Mouse (Mus musculus): Measurements from ENCODE around the gene 1700037H04Rik. TPM values are rescaled to one million over a fixed set of nuclear protein-coding genes. Genes with fewer than 3 reads are reported as not detected.
A peak's percentile ranks its signal among the peaks of the same experiment; 100 is the strongest.

Gene 1700037H04Rik
- polyA plus RNA-seq, 1 experiment from 2014 or later = 98.6 TPM

DNA sequence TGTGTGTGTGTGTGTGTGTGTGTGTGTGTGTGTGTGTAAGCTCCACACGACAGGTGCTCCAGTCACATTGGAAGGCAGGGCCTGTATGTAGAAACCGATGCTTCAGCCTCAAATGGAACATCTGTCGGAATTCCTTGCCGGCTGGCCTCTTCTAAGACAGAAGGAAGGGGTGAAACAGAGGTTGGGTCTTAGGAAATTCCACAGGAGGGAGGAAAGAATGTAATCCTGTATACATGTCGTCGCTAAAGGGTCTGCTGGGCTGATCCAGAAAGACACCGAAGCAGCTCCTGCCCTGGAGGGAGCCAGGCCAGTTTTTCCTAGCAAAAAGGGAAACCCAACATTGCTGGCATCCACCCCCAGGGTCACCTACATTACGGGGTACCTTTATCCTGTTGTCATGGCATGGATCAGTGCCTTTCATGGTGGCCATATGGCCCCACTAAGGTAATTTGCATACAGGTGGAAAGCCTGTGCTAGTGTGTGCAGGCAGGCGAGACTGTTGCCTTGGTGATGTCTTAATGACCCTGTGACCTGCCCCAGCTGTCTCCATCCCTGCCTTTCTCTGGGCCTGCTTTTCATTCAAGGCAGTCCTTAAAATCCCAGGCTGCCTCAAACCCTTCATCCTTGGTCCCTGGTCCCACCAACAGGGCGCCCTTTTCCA is 30.6 kb upstream of the 1700037H04Rik start:
- Histone ChIP-seq H3K4me1 (replicated peaks) (peaks cover 17% of the 10 kb centered on the region), H3K4me2 (replicated peaks) (no peak overlapping the region), H3K9ac (no peak overlapping the region), H3K9me3 (no peaks in the 10 kb centered on the region), H3K27ac (peak overlapping the region; percentile 55), H3K36me3 (peaks cover 26% of the 10 kb centered on the region), H3K27me3 (replicated peaks) (no peaks in the 10 kb centered on the region), H3K4me3 (replicated peaks) (no peak overlapping the region)
- WGBS = 35% methylated on average over 10 of the region's 10 CpGs
- ATAC-seq = no peak

DNA sequence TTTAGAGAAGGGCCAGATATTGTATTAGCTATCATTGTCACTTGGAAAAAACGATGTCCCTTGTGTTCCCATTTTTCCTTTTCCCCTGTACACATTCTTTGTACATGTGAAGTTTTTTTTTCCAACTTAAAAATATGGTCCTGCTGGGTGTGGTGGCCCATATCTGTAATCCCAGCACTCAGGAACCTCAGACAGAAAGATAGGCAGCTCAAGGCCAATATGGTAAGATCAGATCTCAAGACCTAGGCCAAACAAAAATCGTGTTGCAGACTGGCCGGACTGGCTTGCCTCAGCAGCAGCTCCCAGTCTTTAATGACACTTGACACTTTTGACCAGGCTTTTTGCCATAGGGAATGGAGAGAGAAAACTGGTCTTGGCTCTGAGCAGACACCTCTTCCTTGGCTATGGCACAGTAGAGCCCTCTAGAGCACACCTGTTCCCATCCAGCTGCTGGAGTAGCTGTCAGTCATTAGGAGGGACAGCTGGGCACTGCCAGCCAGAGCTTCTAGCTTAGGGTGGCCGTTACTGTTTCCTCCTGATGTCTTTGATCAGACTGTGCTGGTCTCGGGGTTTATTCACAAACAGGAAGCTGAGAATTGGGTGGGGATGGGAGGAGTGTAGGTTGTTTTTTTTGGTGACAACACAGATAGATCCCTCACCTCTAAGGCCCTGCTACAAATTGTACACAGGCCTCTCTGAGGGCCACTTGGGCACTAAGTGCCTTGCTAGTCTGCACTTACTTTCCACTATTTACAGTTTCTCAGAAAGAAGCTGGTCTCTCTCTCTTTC is 29.8 kb upstream of the 1700037H04Rik start:
- H3K27ac ChIP-seq = peak overlapping the region; percentile 55; the same call in 1 of the 2 replicates
- 50% methylated on average over 5 of the region's 5 CpGs for WGBS
- H3K4me2 ChIP-seq (replicated peaks) = peak overlapping the region; percentile 28; the same call in 1 of the 2 replicates
- no peak overlapping the region for H3K9ac ChIP-seq
- H3K36me3 ChIP-seq = peaks cover 26% of the 10 kb centered on the region
- H3K4me3 ChIP-seq (replicated peaks) = no peak overlapping the region
- peaks cover 17% of the 10 kb centered on the region for H3K4me1 ChIP-seq (replicated peaks)
- no peaks in the 10 kb centered on the region for H3K9me3 ChIP-seq
- no peaks in the 10 kb centered on the region for H3K27me3 ChIP-seq (replicated peaks)
- no peak for ATAC-seq

DNA sequence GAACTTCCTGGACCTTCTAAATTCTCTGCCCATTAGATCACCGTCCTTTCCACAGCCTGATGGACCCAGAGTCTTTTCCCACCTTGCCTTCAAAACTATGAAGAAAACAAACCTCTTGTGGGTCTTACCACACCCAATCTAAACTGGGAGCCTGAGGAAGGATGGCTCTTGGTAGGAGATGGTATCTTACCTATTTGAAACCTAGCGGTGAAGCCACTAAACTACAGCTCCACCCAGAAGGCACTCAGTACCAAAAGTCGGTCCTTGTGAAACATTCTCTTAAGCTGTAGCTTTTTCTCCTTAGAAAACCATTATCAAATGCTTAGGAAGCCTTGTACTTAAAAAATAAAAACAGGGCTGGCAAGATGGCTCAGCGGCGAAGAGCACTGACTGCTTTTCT is 28.4 kb upstream of the 1700037H04Rik start:
- H3K9me3 ChIP-seq = no peaks in the 10 kb centered on the region
- no peak overlapping the region for H3K27ac ChIP-seq
- no peak overlapping the region for H3K9ac ChIP-seq
- peak overlapping the region; percentile 81; the same call in 1 of the 2 replicates for H3K4me2 ChIP-seq (replicated peaks)
- ATAC-seq = no peak
- H3K4me1 ChIP-seq (replicated peaks) = peaks cover 17% of the 10 kb centered on the region
- WGBS = 93% methylated on average over 5 of the region's 5 CpGs
- H3K4me3 ChIP-seq (replicated peaks) = no peak overlapping the region
- no peaks in the 10 kb centered on the region for H3K27me3 ChIP-seq (replicated peaks)
- peaks cover 16% of the 10 kb centered on the region for H3K36me3 ChIP-seq

DNA sequence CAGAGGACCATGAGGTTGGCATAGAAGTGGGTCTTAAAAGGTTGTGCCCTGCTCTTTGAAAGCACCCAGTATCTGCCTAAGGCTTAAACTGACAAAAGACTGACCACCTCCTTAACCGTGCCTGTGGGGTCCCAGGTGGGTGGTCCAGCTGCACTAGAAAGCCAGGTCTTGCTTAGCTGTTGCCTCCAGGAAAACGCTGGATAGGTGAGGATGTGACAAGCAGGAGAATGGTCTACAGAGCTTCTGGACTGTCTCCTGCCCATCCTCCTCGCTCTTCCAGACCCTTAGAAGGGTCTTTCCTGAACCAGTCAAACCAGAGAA is 27.7 kb upstream of the 1700037H04Rik start:
- Histone ChIP-seq H3K27ac (peak overlapping the region; percentile 64), H3K27me3 (replicated peaks) (no peaks in the 10 kb centered on the region), H3K9me3 (no peaks in the 10 kb centered on the region), H3K4me1 (replicated peaks) (peaks cover 17% of the 10 kb centered on the region), H3K9ac (peak overlapping the region; percentile 61), H3K4me2 (replicated peaks) (peak overlapping the region; percentile 81), H3K4me3 (replicated peaks) (peak overlapping the region; percentile 54), H3K36me3 (peaks cover 9% of the 10 kb centered on the region; the same call in 1 of the 2 replicates)
- 28% methylated on average over 3 of the region's 3 CpGs for WGBS
- ATAC-seq = no peak

DNA sequence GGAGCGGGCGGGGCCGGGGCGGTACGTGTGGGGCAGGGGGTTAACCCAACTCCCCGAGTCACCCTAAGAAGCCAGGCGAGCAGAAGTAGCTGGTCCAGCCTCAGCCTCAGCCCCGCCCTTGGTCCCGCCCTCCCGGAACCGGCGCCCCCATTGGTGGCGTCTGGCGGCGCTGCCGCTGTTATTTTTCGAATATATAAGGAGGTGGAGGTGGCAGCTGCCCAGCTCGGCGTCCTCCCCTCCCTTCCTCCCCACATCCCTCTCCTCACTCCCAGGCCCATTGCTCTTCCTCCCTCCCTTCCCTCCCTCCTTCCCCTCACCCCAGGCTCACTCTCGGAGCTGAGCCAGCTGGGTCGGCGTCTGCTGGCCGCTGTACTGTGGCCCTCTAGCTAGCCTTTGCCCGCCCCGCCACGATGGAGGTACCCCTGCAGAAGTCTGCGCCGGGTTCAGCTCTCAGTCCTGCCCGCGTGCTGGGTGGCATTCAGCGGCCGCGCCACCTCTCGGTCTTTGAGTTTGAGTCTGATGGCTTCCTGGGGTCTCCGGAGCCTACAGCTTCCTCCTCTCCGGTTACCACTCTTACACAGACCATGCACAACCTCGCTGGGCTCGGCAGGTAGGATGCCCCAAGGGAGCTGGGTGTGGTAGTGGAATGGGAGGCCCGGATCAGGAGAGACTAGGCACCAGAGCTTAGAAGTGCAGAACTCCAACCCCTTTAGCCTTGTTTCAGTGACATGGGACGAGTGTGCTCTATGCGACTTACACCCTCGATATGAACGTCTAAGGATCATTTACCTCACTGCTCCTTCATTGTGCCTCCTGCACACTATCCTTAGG is 27.1 kb upstream of the 1700037H04Rik start, which contains the start of the genes Cdc25b and Spef1:
Gene Cdc25b, plus strand, starts transcription at position 179 of the 831 bp plus-strand sequence.
Gene Spef1, minus strand, starts transcription at position 512 of the 831 bp plus-strand sequence.
- Histone ChIP-seq H3K36me3 (peaks cover 7% of the 10 kb centered on the region; the same call in 1 of the 2 replicates), H3K27ac (peak within 1 kb of the TSS; percentile 64), H3K27me3 (replicated peaks) (no peaks in the 10 kb centered on the region), H3K4me1 (replicated peaks) (peaks cover 17% of the 10 kb centered on the region), H3K9me3 (no peaks in the 10 kb centered on the region), H3K9ac (peak within 1 kb of the TSS; percentile 61), H3K4me3 (replicated peaks) (peak within 1 kb of the TSS; percentile 54), H3K4me2 (replicated peaks) (peak within 1 kb of the TSS; percentile 81)
- WGBS = 1% methylated on average over 43 of the region's 43 CpGs
- ATAC-seq = peak; percentile 93

- no peaks in the 10 kb centered on the region for H3K27me3 ChIP-seq (replicated peaks)
- 3% methylated on average over 14 of the region's 14 CpGs for WGBS
Measured at GRCm38 (mm10) chr2:131186343-131186742, 26.5 kb upstream of the 1700037H04Rik start.

GRCm38 (mm10) chr2:131179990-131180587 is 20.2 kb upstream of the 1700037H04Rik start, which contains the start of gene Cenpb:
TSS of gene Cenpb (minus strand) at chr2:131180067.
- 0 out of 2 replicates have a peak, but pooled peaks cover 2% of the 10 kb centered on the region for H3K36me3 ChIP-seq
- peak within 1 kb of the TSS; percentile 80 for H3K4me3 ChIP-seq (replicated peaks)
- H3K27ac ChIP-seq = peak within 1 kb of the TSS; percentile 92
- peaks cover 33% of the 10 kb centered on the region for H3K4me1 ChIP-seq (replicated peaks)
- no peaks in the 10 kb centered on the region for H3K9me3 ChIP-seq
- peak within 1 kb of the TSS; percentile 91 for H3K9ac ChIP-seq
- H3K27me3 ChIP-seq (replicated peaks) = no peaks in the 10 kb centered on the region
- ATAC-seq = peak; percentile 85
- H3K4me2 ChIP-seq (replicated peaks) = peak within 1 kb of the TSS; percentile 97
- 2% methylated on average over 51 of the region's 57 CpGs for WGBS

More at GRCm38 (mm10) chr2:131186343-131186742, 26.5 kb upstream of the 1700037H04Rik start:
- peak overlapping the region; percentile 81 for H3K4me2 ChIP-seq (replicated peaks)
- peaks cover under 1% of the 10 kb centered on the region; the same call in 1 of the 2 replicates for H3K36me3 ChIP-seq
- H3K9ac ChIP-seq = peak overlapping the region; percentile 61
- H3K4me1 ChIP-seq (replicated peaks) = peaks cover 17% of the 10 kb centered on the region
- ATAC-seq = peak; percentile 16
- peak overlapping the region; percentile 64 for H3K27ac ChIP-seq
- H3K9me3 ChIP-seq = no peaks in the 10 kb centered on the region
- H3K4me3 ChIP-seq (replicated peaks) = peak overlapping the region; percentile 54

- Histone ChIP-seq H3K27me3 (replicated peaks) (no peaks in the 10 kb centered on the region), H3K27ac (peak overlapping the region; percentile 92), H3K4me3 (replicated peaks) (peak overlapping the region; percentile 80), H3K4me2 (replicated peaks) (peak overlapping the region; percentile 97), H3K36me3 (0 out of 2 replicates have a peak, but pooled peaks cover 2% of the 10 kb centered on the region), H3K9ac (peak overlapping the region; percentile 91), H3K4me1 (replicated peaks) (peaks cover 35% of the 10 kb centered on the region), H3K9me3 (no peaks in the 10 kb centered on the region)
- WGBS = under 1% methylated on average over 62 of the region's 67 CpGs
- ATAC-seq = peak; percentile 66
Measured at GRCm38 (mm10) chr2:131179246-131179886, 19.5 kb upstream of the 1700037H04Rik start.

GRCm38 (mm10) chr2:131178828-131179245 is 19.0 kb upstream of the 1700037H04Rik start:
- no peak for ATAC-seq
- peak overlapping the region; percentile 92 for H3K27ac ChIP-seq
- 0 out of 2 replicates have a peak, but pooled peaks cover 2% of the 10 kb centered on the region for H3K36me3 ChIP-seq
- H3K27me3 ChIP-seq (replicated peaks) = no peaks in the 10 kb centered on the region
- peaks cover 35% of the 10 kb centered on the region for H3K4me1 ChIP-seq (replicated peaks)
- H3K4me2 ChIP-seq (replicated peaks) = peak overlapping the region; percentile 97
- WGBS = 26% methylated on average over 26 of the region's 26 CpGs
- peak overlapping the region; percentile 91 for H3K9ac ChIP-seq
- H3K4me3 ChIP-seq (replicated peaks) = peak overlapping the region; percentile 80
- no peaks in the 10 kb centered on the region for H3K9me3 ChIP-seq

GRCm38 (mm10) chr2:131177932-131178331 is 18.1 kb upstream of the 1700037H04Rik start:
- WGBS = 68% methylated on average over 9 of the region's 9 CpGs
- Histone ChIP-seq H3K4me3 (replicated peaks) (peak overlapping the region; percentile 80), H3K9me3 (no peaks in the 10 kb centered on the region), H3K9ac (peak overlapping the region; percentile 91), H3K27me3 (replicated peaks) (no peaks in the 10 kb centered on the region), H3K4me2 (replicated peaks) (peak overlapping the region; percentile 97), H3K36me3 (0 out of 2 replicates have a peak, but pooled peaks cover 2% of the 10 kb centered on the region), H3K27ac (peak overlapping the region; percentile 92), H3K4me1 (replicated peaks) (peaks cover 35% of the 10 kb centered on the region)
- no peak for ATAC-seq

- Histone ChIP-seq H3K4me3 (replicated peaks) (peak overlapping the region; percentile 80), H3K4me1 (replicated peaks) (peaks cover 39% of the 10 kb centered on the region), H3K27me3 (replicated peaks) (peaks cover 12% of the 10 kb centered on the region), H3K36me3 (0 out of 2 replicates have a peak, but pooled peaks cover 2% of the 10 kb centered on the region), H3K27ac (peak overlapping the region; percentile 92), H3K9ac (0 out of 2 replicates have a peak overlapping the region, but pooled peaks have one; percentile 14), H3K9me3 (no peaks in the 10 kb centered on the region), H3K4me2 (replicated peaks) (peak overlapping the region; percentile 97)
- 49% methylated on average over 5 of the region's 5 CpGs for WGBS
- peak; percentile 75 for ATAC-seq
Measured at GRCm38 (mm10) chr2:131176491-131176890, 16.6 kb upstream of the 1700037H04Rik start.
